Mouse (Mus musculus) heart, postnatal 36 days (tissue): ENCODE measurements at regions not wholly inside any gene's neighbourhood (a gene's known extent, or its start where the extent isn't known, plus 50 kb on each side); places are given as distances from the start of the nearest gene placed in this dataset.
"Not testable (repeated sequence)": the region's sequence is repeated elsewhere in the genome, so short reads cannot be mapped to it uniquely, and the experiment has no call there.

Experiments used
- DNase-seq, 2 experiments: peaks; one replicate each; pipeline ENCODE4 v3.0.0; 2021 to 2022
- intact Hi-C: fragments of 180-260 bp; cut with DNase I; formaldehyde crosslinking; loops from one replicate; pipeline ENCODE4 v1.15.1; 2025

DNA sequence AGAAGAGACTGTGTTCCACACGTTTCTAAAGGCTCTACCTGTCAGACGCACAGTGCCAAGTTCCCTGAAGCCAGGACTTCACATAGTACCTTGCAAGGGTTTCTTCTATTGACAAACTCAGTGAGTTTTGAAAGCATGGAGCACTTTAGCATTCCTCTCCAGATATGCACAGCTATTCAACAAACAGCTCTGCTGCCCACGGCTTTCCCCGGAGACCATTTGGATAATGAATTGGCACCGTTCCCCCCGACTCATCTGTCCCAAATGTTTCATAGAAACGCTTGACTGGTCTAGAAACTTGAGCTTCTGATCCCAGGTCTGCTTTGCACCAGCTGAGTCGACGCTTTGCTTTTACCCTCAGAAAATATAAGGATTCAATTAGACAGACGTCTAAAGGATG, 162.2 kb upstream of the St6galnac5 start:
- intact Hi-C loops = no loop called here
- DNase-seq = no peak

DNA sequence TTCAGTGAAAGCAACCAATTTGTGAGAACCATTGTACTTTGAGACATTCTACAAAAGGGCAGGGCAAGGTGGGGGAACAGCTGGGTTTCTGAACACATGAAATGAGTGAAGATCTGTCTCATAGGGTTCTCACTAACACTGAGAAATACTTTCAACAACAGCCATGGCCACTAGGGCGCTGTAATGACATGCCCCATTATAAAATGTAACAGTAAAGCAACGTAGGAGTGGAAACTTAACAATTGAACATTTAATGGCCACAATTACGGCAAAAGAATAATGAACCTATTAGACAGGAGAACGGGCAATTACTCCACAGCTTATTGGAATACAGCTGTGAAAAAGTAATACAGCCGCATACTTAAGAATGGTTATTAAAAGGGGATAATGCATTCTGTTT, 158.9 kb upstream of the St6galnac5 start:
- intact Hi-C loops = no loop called here
- no peak for DNase-seq

DNA sequence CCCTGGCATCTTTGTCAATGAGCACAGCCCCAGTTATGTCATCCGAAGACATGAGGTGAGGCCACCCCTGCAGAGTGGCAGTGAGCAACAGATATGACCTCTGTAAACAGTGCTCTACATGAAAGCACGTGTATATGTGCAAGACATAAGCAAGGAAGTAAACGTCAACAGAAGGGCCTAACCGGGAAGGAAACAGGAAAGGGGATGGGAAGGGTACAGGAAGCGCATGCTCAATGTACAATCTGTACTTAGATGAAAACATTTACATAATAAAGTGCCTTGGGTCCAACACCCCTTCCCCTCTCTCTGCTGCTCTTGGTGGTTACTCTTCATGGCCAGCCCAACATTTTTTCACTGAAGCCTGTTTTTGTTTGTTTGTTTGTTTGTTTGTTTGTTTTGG, 143.3 kb upstream of the St6galnac5 start:
- intact Hi-C loops = no loop called here

DNA sequence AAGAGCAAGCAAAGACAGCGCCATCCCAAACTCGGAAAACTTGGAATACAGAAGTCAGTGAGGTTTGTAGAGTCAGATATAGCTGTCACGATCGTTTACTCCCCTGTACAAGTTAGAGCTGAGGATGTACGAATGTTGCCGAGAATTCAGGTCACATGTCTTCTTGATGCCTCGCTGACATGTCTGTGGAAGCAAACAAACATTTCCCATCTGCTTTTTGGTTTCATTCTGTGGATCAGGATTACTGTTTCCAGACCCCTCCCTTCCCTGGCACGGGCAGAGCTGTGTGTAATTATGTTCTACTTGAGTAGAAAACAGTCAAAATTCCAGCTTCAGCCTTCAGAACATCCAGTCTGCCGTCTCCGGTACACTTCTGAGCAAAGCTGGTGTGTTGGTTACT, 139.9 kb upstream of the St6galnac5 start:
- intact Hi-C loops = no loop called here
- DNase-seq = no peak

More for the DNA sequence above, 143.3 kb upstream of the St6galnac5 start:
- DNase-seq = no peak

DNA sequence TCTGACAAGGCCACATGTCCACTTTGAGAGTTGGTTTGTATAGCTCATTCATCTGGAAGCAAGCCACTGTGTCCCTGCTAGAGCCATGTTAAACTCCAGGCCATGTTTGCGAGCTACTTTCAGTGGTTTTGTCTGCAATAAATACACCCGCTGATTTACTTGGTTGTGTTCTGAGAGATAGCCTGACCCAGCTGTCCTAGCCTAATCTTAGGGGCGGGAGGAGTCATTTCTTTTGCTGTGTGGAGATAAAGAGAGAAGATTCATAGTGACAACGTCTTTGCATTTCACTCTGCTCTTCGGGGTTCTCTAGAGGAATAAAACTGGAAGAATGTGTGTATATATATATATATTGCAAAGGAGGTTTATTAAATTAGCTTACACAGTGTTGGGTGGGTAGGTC, 137.1 kb upstream of the St6galnac5 start:
- intact Hi-C loops = no loop called here
- no peak for DNase-seq

DNA sequence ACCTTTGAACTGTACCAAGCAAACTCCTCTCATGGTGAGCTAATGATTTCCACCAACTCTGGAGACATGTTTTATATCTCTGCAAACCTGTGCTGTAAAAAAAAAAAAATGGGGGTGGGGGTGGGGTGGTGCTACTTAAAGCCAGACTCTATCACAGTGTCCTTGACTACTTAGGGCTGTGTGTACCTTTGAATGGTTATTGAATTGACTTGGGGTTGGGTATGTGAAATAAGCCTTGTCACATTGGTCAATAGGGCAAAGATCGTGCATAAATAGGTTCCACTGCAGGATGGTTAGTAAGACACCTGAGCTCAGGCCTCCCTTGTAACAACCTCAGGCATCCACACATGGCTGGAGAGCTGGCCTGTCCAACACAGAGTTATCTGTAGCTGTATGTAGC, 136.6 kb upstream of the St6galnac5 start:
- intact Hi-C loops = no loop called here
- DNase-seq = no peak

DNA sequence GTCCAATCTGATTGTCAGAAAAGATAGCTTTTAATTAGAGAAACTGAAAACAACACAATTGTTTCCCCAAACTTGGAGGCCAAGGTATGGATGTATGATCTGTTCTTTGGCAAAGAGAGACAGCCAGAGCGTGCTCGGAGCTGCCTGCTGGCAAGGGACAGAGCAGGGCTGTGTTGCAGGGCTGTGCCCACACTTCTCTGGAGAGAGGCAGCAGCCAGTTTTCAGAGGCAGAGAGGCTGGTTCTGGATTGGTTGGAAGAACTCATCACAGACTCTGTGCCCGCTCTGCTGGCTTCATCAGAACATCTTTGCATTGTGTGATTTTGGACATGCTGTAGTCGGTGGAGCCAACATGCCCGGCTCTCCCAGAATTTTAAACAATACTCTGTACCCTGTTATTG, 123.5 kb upstream of the St6galnac5 start:
- intact Hi-C loops = no loop called here
- DNase-seq = no peak

DNA sequence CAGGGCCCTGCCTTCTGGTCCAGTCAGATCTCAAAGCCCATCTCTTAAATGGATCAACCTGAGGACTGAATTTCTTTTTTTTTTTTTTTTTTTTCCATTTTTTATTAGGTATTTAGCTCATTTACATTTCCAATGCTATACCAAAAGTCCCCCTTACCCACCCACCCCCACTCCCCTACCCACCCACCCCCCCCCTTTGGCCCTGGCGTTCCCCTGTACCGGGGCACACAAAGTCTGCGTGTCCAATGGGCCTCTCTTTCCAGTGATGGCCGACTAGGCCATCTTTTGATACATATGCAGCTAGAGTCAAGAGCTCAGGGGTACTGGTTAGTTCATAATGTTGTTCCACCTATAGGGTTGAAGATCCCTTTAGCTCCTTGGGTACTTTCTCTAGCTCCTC, 108.5 kb upstream of the St6galnac5 start:
- DNase-seq, intact Hi-C loops: not testable (repeated sequence)

DNA sequence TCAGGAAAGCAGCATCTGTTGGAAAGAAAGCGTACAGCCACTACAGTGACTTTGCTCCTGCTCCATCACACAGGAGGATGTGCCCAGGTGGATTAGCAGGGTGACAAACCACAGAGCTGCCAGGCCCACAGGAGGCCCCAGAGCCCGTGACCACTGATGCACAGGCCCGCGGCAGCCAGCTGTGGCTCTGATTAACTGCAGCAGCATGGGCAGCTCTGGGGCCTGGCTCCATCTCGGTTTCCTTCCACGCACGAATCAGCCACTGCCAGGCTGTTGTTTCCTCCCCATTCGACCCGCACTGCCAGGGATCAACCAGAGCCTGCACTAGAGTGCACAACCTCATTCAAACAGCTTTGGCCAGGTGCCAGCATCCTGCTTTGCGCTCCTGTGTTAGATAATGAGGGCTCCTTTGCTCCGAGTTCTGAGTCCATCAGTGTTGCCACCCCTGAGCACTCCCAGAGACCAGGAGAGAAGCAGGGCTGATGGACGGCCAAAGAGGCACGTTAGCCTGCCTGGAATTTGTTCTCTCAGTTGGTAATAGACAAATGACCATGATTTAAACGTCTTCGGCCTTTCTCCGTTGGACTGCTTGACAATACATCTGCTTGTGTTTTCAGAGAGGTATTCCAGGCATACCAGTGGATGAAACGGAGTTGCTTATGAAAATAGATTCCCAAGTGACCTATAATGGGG, 103.2 kb upstream of the St6galnac5 start:
- intact Hi-C loops = no loop called here
- DNase-seq = peak in 1 of 2 experiments; percentile 24

DNA sequence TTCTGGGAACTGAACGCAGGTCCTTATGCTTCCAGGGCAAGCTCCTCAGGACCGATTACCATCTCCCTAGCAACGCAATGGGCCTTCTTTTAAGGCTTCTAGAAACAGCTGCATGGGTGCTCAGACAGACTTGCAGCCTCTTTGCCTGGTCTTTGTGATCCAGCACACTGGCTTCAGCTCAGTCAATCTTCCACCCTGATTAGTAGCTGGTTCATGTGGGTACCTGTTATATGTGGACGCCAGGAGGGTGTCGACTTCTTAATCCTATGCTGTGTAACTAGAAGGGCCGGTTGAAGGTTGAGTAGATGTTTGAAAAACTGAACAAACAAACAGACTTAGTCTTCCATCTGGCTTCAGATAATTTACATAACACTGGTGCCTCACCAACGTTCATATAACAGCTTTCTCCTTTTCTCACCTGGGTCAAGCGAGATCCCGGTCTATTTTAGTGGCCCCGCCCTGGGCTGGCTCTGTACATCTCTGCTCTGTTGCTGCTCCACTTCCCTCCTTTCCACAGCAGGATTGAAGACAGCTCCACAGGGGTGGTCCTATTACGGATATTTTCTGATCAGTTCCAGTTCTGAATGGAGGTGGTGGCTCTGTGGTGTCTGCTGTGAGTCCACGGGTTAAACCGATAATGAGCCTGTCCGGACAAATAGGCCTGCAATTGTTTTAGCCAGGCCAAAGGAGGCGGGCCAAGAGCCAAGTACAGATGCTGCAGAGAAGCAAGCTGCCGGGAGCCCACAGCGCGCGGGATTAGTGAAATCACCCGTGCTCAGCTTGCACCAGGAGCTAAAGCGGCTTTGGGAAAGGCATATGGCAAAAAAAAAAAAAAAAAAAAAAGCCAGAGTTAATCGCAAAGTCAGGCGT, 102.4 kb upstream of the St6galnac5 start:
- DNase-seq = peak; percentile 3 to 20
- intact Hi-C loops = no loop called here

DNA sequence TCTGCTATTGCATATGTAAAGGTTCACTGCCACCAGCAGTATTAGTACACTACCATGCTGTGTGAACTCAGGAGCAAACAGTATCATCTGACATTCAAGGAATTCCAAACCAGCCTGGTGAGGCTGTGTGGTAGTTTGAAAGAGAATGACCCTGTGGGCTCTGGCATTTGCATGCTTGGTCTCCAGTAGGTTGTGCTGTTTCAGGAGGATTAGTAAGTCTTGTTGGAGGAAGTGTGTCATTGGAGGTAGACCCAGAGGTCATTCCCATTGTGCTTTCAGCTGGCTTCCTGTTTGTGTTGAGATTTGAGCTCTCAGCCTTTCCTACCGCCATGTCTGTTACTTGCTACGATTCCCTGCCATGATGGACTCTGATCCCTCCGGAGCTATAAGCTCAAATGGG, 98.3 kb upstream of the St6galnac5 start:
- intact Hi-C loops = no loop called here
- DNase-seq = no peak

DNA sequence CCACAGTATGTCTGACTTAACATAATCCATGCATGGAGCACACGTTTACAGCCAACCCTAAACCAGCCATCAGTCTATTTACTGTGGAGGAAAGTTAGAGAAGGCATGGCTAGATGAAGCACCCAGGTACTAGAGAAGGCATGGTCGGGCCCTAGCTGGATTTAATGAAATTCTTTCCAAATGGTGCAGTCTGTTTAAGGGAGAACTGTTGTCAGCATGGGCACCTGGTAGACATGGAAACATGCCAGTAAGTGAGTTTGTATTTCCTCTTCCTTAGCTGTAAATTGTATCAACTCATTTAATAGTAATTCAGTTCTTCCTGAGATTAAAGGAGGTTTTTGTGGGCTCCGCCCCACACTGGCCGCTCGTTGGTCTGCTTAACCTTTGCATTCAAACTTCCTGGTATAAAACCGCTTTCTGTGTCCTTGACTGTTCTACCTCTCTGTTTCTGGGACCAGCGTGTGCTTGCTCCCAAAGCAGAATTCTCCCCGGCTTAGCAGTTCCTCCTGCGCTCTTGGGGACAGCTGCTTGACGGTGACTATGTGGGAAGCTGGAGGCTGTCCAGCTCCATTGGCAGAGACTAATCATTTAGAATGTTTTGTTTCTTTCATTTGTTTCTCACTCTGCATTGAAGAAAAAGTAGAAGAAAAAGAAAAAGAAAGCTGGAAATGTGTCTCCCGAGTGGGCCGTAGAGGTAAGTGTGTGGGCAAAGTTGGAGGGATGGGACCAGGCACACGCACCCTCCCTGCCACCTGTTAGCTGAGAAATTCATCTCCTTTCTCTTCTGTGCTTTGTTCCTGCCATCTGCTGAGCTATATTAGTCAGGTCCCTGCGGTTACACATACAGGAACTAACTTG, 96.0 kb upstream of the St6galnac5 start:
- DNase-seq = peak in 1 of 2 experiments; percentile 9
- intact Hi-C loops = no loop called here

DNA sequence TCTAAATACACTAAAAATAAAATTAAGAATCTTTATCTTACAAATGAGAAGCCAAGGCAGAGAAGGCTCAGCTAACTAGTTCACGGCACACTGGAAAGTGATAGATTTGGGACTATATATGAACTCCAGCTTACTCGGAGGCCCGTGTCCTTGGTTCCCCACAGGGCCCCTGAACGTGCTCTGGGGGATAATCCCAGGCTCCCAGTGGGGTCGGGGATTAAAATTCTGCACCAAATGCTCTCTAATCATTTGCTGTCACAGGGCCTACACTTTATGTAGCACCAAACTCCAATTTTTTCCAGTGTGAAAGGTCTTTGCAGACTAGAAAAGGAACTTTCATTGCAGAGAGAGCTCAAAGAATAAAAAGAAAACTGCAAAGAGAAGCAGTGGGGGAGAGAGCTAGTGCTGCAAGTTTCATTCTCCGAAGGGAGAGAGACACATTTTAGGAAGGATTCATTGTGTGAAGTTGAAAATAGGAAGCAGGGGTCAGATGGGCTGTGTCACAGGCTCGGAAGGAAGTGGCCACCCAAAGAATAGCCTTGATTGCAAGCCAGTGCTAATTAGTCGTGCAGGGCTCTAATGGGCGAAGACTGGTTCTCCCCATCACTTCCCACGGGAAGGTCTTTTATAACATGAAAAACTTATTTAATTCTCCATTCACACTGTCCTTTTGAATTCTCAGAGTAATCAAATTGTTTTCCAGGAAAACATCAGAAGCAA, 90.3 kb upstream of the St6galnac5 start:
- intact Hi-C loops = no loop called here
- no peak for DNase-seq

DNA sequence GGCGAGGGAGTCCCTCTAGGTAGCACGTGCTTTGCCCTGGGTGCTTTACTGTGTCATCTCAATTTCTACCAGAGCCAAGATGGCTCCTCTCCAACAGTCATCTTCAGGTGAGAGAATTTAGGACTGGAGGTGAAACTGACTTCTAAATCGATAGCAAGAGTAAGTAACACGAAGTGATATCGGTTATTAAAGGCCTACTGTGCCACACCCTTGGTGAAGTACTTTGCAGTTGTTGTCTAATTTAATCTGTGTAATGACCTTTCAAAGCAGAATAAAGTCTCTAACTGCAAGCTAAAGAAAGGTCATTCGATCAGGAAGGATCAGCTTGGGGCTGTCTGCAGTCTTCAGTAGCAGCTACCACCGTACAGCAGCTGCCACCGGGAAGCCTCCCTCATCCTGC, 89.5 kb upstream of the St6galnac5 start:
- intact Hi-C loops = no loop called here
- no peak for DNase-seq

DNA sequence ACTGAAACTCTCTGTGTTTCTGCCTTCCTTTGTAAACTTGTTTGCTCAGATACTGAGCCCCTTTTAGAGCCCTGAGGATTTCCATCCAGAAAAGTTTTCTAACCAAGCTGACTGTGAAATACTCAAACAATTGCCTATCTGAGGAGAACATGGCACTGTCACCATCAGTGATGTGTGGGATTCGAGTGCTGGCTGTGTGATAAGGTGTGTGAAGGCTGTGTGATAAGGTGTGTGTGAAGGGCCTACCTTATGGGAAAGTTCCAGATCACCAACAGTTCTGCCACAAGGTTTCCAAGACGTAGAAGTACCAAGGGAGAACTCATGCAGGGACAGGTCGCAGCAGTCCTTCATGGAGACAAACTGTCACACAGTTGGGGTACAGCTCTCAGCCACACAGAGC, 89.1 kb upstream of the St6galnac5 start:
- intact Hi-C loops = no loop called here
- no peak for DNase-seq

DNA sequence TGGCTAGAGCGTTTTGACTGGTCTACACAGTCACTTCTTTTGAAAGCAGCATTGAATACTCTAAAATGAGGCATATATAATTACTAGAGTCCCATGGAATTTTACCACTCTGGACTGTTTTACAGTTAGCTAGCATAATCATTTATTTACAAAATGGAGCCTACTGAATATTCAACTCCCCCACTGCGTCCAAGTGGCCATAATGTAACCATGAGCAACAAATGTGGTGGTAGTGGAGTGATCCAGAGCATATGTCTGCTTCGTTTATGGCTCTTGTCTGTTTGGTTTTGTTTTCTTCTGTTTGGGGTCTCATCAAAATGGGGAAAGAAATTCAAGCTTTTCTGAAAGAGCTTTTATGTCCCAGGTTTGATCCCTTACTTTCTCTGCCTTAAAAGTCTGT, 83.8 kb upstream of the St6galnac5 start:
- intact Hi-C loops = loop anchor here (1.0 kb wide), 1 partner anchor 28 kb away; no protein-coding TSS in a partner anchor

DNA sequence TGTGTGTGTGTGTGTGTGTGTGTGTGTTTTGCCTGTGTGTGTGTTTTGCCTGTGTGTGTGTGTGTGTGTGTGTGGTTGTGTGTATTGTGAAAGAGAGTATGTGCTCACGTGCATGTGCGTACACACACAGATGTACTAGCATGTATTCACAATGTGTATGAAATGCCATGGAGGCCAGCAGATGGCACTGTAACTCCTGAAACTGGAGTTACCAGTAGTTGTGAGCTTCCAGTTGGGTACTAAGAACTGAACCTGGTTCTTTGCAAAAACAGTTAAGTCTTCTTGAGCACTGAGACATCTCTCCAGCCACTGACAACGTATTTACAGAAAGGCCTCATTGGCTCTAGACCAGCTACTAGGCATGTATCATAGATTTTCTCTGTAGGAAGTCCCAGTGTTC, 71.1 kb upstream of the St6galnac5 start:
- no peak for DNase-seq
- intact Hi-C loops = no loop called here

More for the DNA sequence above, 83.8 kb upstream of the St6galnac5 start:
- DNase-seq = no peak

DNA sequence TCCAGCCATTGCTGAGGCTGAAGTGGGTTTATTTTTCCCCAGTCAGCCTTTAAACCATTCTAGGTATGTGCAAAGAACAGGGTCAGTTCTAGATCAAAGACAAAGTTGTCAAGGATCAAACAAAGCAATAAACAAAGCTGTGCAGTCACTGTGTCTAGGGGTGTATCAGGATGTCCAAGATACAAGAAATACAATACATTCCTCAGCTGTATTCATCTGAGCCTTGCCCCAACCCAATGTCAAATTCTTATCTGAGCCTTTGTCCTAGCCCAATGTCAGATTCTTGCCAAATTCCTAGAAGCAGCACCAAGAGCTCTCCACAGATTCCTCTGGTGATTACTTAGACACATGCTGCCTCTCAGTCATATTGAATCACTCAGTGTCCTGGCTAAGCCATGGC, 69.5 kb upstream of the St6galnac5 start:
- no peak for DNase-seq
- intact Hi-C loops = no loop called here

DNA sequence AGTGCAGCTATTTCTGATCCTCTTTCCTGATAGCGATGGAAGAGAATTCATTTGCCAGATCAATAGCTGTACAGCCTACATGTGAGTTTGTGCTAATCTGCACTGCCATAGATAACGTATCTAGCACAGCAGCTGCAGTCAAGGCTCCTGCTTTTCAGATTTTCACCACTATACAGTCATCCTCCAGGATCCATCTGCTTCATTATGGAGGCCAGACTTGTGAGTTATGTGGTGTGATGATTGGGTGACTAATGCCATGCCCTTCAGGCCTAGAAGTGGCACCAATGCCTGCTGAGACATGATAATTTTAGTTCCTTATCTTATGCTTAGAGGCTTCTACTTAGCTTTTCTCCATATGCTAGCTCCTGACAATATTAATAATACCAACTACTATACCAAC, 63.3 kb upstream of the St6galnac5 start:
- intact Hi-C loops = no loop called here
- no peak for DNase-seq

DNA sequence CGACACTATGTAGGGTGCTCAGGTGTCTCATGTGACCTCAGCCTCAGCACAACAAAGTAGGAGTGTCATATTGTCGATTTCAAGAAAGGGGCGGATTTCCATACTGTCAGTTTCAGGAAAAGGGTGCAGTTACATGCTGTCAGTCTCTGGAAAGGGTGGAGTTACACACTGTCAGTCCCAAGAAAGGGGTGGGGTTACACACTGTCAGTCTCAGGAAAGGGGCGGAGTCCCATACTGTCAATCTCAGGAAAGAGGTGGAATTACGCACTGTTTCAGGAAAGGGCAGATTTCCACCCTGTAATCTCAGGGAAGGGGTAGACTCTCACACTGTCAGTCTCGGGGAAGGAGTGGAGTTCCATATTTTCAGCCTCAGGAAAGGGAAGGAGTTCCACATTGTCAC, 51.9 kb upstream of the St6galnac5 start:
- DNase-seq = no peak
- intact Hi-C loops = no loop called here
